Mouse (Mus musculus): Measurements from ENCODE around the gene Maip1. TPM values are rescaled to one million over a fixed set of nuclear protein-coding genes. Genes with fewer than 3 reads are reported as not detected.

The Maip1 gene
- polyA plus RNA-seq, 1 experiment from 2014 or later = 16.8 TPM

GRCm38 (mm10) chr1:57402116-57402515 lies 4.0 kb upstream of the Maip1 start:
- DNase-seq (ENCODE audit: low spot score) (no peak), ATAC-seq (ENCODE audit: low read depth) (no peak)
- Histone ChIP-seq H3K4me2 (ENCODE audit: low read depth, low read length) (no peak overlapping the region), H3K27ac (replicated peaks; ENCODE audit: low read depth, low read length) (no peak overlapping the region), H3K4me3 (ENCODE audit: low read depth, low read length) (no peak overlapping the region), H3K36me3 (ENCODE audit: control insufficient read depth, insufficient read depth, low read length) (peaks cover 29% of the 10 kb centered on the region), H3K4me1 (ENCODE audit: control insufficient read depth, insufficient read depth, low read length) (peaks cover 8% of the 10 kb centered on the region), H3K27me3 (replicated peaks; ENCODE audit: control insufficient read depth, insufficient read depth, low read length) (no peaks in the 10 kb centered on the region), H3K9ac (ENCODE audit: low read depth, low read length) (no peak overlapping the region), H3K9me3 (ENCODE audit: control insufficient read depth, low read length) (no peaks in the 10 kb centered on the region)
- WGBS = 90% methylated on average over 5 of the region's 5 CpGs

DNA sequence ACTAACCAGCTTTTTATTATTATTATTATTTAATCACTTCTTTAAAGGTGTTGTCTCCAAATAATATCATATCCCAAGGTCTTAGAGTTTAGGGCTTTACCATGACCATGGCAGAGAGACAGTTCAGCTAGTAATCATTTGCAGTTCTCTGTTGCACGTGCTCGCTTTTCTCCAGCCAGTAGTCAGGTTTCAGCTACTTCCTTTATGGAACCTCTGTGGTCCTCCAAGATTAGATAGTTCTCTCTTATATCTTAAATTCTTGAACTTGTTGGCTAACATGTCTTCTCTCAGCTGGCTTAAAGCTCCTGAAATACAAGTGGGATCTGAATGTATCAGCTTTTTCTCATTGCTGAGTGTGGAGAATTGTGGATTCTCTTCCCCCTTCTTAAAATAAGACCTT lies 2.9 kb downstream of the Maip1 start:
- peaks cover 28% of the 10 kb centered on the region for H3K4me1 ChIP-seq (ENCODE audit: control insufficient read depth, insufficient read depth, low read length)
- H3K9ac ChIP-seq (ENCODE audit: low read depth, low read length) = no peak overlapping the region
- no peak overlapping the region for H3K4me3 ChIP-seq (ENCODE audit: low read depth, low read length)
- H3K4me2 ChIP-seq (ENCODE audit: low read depth, low read length) = peak overlapping the region; percentile 25
- ATAC-seq (ENCODE audit: low read depth) = no peak
- no peaks in the 10 kb centered on the region for H3K9me3 ChIP-seq (ENCODE audit: control insufficient read depth, low read length)
- no peaks in the 10 kb centered on the region for H3K27me3 ChIP-seq (replicated peaks; ENCODE audit: control insufficient read depth, insufficient read depth, low read length)
- peaks cover 36% of the 10 kb centered on the region for H3K36me3 ChIP-seq (ENCODE audit: control insufficient read depth, insufficient read depth, low read length)
- H3K27ac ChIP-seq (replicated peaks; ENCODE audit: low read depth, low read length) = no peak overlapping the region
- DNase-seq (ENCODE audit: low spot score) = no peak
- WGBS = 87% methylated on average over 2 of the region's 2 CpGs

DNA sequence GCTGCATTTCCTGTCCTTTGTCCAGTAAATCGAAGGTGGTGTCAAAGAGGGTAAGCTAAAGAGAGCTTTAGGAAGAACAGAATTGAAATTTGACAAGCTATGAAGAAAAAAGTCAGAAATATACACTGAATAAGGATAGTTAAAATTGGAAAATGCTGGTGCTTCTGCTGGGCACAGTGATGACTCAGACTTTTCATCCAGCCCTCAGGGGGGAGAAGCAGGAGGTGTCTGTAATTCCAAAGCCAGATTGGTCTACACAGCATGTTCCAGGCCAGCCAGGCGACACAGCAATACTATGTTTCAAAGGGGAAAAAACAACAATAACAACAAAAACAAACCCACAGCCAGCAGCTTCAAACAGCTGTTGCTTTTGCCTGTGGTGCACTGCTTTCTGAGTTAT lies 7.3 kb downstream of the Maip1 start:
- Histone ChIP-seq H3K27me3 (replicated peaks; ENCODE audit: control insufficient read depth, insufficient read depth, low read length) (no peaks in the 10 kb centered on the region), H3K4me1 (ENCODE audit: control insufficient read depth, insufficient read depth, low read length) (peaks cover 8% of the 10 kb centered on the region), H3K4me2 (ENCODE audit: low read depth, low read length) (no peak overlapping the region), H3K4me3 (ENCODE audit: low read depth, low read length) (no peak overlapping the region), H3K9ac (ENCODE audit: low read depth, low read length) (no peak overlapping the region), H3K9me3 (ENCODE audit: control insufficient read depth, low read length) (no peaks in the 10 kb centered on the region), H3K36me3 (ENCODE audit: control insufficient read depth, insufficient read depth, low read length) (peaks cover 63% of the 10 kb centered on the region), H3K27ac (replicated peaks; ENCODE audit: low read depth, low read length) (no peak overlapping the region)
- ATAC-seq (ENCODE audit: low read depth) (no peak), DNase-seq (ENCODE audit: low spot score) (no peak)
- WGBS = 91% methylated on average over 2 of the region's 2 CpGs

- DNase-seq (ENCODE audit: low spot score) = peak; percentile 91
- Histone ChIP-seq H3K9ac (ENCODE audit: low read depth, low read length) (no peak overlapping the region), H3K4me1 (ENCODE audit: control insufficient read depth, insufficient read depth, low read length) (no peaks in the 10 kb centered on the region; the same call in 1 of the 2 replicates), H3K27me3 (replicated peaks; ENCODE audit: control insufficient read depth, insufficient read depth, low read length) (no peaks in the 10 kb centered on the region), H3K9me3 (ENCODE audit: control insufficient read depth, low read length) (no peaks in the 10 kb centered on the region), H3K36me3 (ENCODE audit: control insufficient read depth, insufficient read depth, low read length) (no peaks in the 10 kb centered on the region), H3K4me2 (ENCODE audit: low read depth, low read length) (no peak overlapping the region), H3K27ac (replicated peaks; ENCODE audit: low read depth, low read length) (no peak overlapping the region), H3K4me3 (ENCODE audit: low read depth, low read length) (no peak overlapping the region)
- ATAC-seq (ENCODE audit: low read depth) = peak; percentile 62; the same call in 1 of the 2 replicates
- WGBS = 2% methylated on average over 1 of the region's 1 CpGs
Observed at GRCm38 (mm10) chr1:57423696-57424095, 17.6 kb downstream of the Maip1 start.

GRCm38 (mm10) chr1:57428368-57429308 lies 22.5 kb downstream of the Maip1 start:
- peak overlapping the region; percentile 38 for H3K4me2 ChIP-seq (ENCODE audit: low read depth, low read length)
- H3K9me3 ChIP-seq (ENCODE audit: control insufficient read depth, low read length) = no peaks in the 10 kb centered on the region
- WGBS = 35% methylated on average over 16 of the region's 16 CpGs
- H3K4me1 ChIP-seq (ENCODE audit: control insufficient read depth, insufficient read depth, low read length) = peaks cover 12% of the 10 kb centered on the region
- H3K27me3 ChIP-seq (replicated peaks; ENCODE audit: control insufficient read depth, insufficient read depth, low read length) = no peaks in the 10 kb centered on the region
- peak overlapping the region; percentile 4; the same call in 1 of the 2 replicates for H3K4me3 ChIP-seq (ENCODE audit: low read depth, low read length)
- DNase-seq (ENCODE audit: low spot score) = peak; percentile 93
- H3K9ac ChIP-seq (ENCODE audit: low read depth, low read length) = no peak overlapping the region
- peak overlapping the region; percentile 30 for H3K27ac ChIP-seq (replicated peaks; ENCODE audit: low read depth, low read length)
- no peaks in the 10 kb centered on the region for H3K36me3 ChIP-seq (ENCODE audit: control insufficient read depth, insufficient read depth, low read length)
- peak; percentile 85 for ATAC-seq (ENCODE audit: low read depth)

- no peaks in the 10 kb centered on the region for H3K36me3 ChIP-seq (ENCODE audit: control insufficient read depth, insufficient read depth, low read length)
- H3K27me3 ChIP-seq (replicated peaks; ENCODE audit: control insufficient read depth, insufficient read depth, low read length) = no peaks in the 10 kb centered on the region
- peaks cover 12% of the 10 kb centered on the region for H3K4me1 ChIP-seq (ENCODE audit: control insufficient read depth, insufficient read depth, low read length)
- ATAC-seq (ENCODE audit: low read depth) = peak; percentile 66
- DNase-seq (ENCODE audit: low spot score) = peak; percentile 87
- H3K9me3 ChIP-seq (ENCODE audit: control insufficient read depth, low read length) = no peaks in the 10 kb centered on the region
- WGBS = under 1% methylated on average over 12 of the region's 12 CpGs
- peak overlapping the region; percentile 38 for H3K4me2 ChIP-seq (ENCODE audit: low read depth, low read length)
- H3K9ac ChIP-seq (ENCODE audit: low read depth, low read length) = peak overlapping the region; percentile 49; the same call in 1 of the 2 replicates
- H3K4me3 ChIP-seq (ENCODE audit: low read depth, low read length) = peak overlapping the region; percentile 16; the same call in 1 of the 2 replicates
- H3K27ac ChIP-seq (replicated peaks; ENCODE audit: low read depth, low read length) = peak overlapping the region; percentile 74
Observed at GRCm38 (mm10) chr1:57429786-57430483, 23.8 kb downstream of the Maip1 start.

DNA sequence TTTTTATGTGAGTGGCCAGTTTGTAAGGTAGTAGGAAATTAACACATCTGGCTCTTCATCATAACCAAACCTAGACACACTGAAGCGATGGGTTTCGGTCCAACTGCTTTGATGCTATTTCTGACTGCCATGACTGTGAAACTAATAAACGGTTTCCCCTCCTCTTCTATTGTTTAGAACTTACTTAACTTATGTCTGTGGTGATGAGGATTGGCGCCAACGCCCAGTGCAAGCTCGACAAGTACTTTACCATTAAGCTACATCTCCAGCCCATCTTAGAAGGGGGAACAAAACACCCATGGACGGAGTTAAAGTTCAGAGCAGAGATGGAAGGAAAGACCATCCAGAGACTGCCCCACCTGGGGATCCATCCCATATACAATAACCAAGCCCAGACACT lies 27.0 kb downstream of the Maip1 start:
- no peak overlapping the region for H3K4me2 ChIP-seq (ENCODE audit: low read depth, low read length)
- peaks cover 30% of the 10 kb centered on the region for H3K4me1 ChIP-seq (ENCODE audit: control insufficient read depth, insufficient read depth, low read length)
- H3K4me3 ChIP-seq (ENCODE audit: low read depth, low read length) = no peak overlapping the region
- no peak for ATAC-seq (ENCODE audit: low read depth)
- H3K9me3 ChIP-seq (ENCODE audit: control insufficient read depth, low read length) = no peaks in the 10 kb centered on the region
- no peak for DNase-seq (ENCODE audit: low spot score)
- no peak overlapping the region for H3K27ac ChIP-seq (replicated peaks; ENCODE audit: low read depth, low read length)
- H3K36me3 ChIP-seq (ENCODE audit: control insufficient read depth, insufficient read depth, low read length) = no peaks in the 10 kb centered on the region
- no peaks in the 10 kb centered on the region for H3K27me3 ChIP-seq (replicated peaks; ENCODE audit: control insufficient read depth, insufficient read depth, low read length)
- no peak overlapping the region for H3K9ac ChIP-seq (ENCODE audit: low read depth, low read length)
- WGBS = 89% methylated on average over 7 of the region's 7 CpGs

GRCm38 (mm10) chr1:57436408-57436807 lies 30.3 kb downstream of the Maip1 start:
- Histone ChIP-seq H3K4me2 (ENCODE audit: low read depth, low read length) (peak overlapping the region; percentile 47), H3K27ac (replicated peaks; ENCODE audit: low read depth, low read length) (peak overlapping the region; percentile 85), H3K4me1 (ENCODE audit: control insufficient read depth, insufficient read depth, low read length) (peaks cover 27% of the 10 kb centered on the region), H3K9ac (ENCODE audit: low read depth, low read length) (peak overlapping the region; percentile 47), H3K4me3 (ENCODE audit: low read depth, low read length) (peak overlapping the region; percentile 19), H3K9me3 (ENCODE audit: control insufficient read depth, low read length) (no peaks in the 10 kb centered on the region), H3K27me3 (replicated peaks; ENCODE audit: control insufficient read depth, insufficient read depth, low read length) (no peaks in the 10 kb centered on the region), H3K36me3 (ENCODE audit: control insufficient read depth, insufficient read depth, low read length) (no peaks in the 10 kb centered on the region)
- 22% methylated on average over 9 of the region's 9 CpGs for WGBS
- peak; percentile 62; the same call in 1 of the 2 replicates for ATAC-seq (ENCODE audit: low read depth)
- peak; percentile 89 for DNase-seq (ENCODE audit: low spot score)
